Mouse (Mus musculus): ENCODE measurements around the gene Lmx1b. TPM values are rescaled to one million over a fixed set of nuclear protein-coding genes. Genes with fewer than 3 reads are reported as not detected.

Gene Lmx1b
- total and polyA plus RNA-seq, 3 experiments: not detected

- Histone ChIP-seq H3K9me3 (replicated peaks; ENCODE audit: low read length) (peaks cover 8% of the 10 kb centered on the region), H3K27ac (ENCODE audit: insufficient read depth, low read depth) (no peak overlapping the region), H3K4me3 (replicated peaks in 1 of 3; ENCODE audit: low read depth in 2 of 3, low read length in 2 of 3, poor library complexity in 1 of 3) (no peak overlapping the region), H3K4me1 (ENCODE audit: control insufficient read depth in 1 of 2, insufficient read depth in 2 of 2) (no peaks in the 10 kb centered on the region), H3K36me3 (replicated peaks in 1 of 2; ENCODE audit: control insufficient read depth in 1 of 2, insufficient read depth in 1 of 2, low read length in 1 of 2) (no peaks in the 10 kb centered on the region), H3K9ac (ENCODE audit: insufficient read depth, low read depth) (no peak overlapping the region), H3K27me3 (replicated peaks) (peaks cover 94% of the 10 kb centered on the region), H3K79me2 (replicated peaks; ENCODE audit: control insufficient read depth, extremely low read depth, insufficient read depth, poor library complexity, severe bottlenecking) (no peaks in the 10 kb centered on the region), H3K4me2 (ENCODE audit: insufficient read depth, low read depth, poor library complexity, severe bottlenecking) (no peak overlapping the region)
- dilution Hi-C loops (cut with MboI; ENCODE audit: extremely low pct_ligation_motif_present, extremely low pct_unique_long_range_greater_than_20kb, low sequenced_read_pairs): no loop called here
- in situ Hi-C loops (cut with MboI; ENCODE audit: low pct_ligation_motif_present, low pct_unique_long_range_greater_than_20kb, low sequenced_read_pairs): no loop called here
- DNase-seq (ENCODE audit: extremely low read depth): no peak
- TF ChIP-seq EP300 (IDR thresholded peaks at IDR 0.05; ENCODE audit: low read length) (no peak), TCF12 (IDR thresholded peaks at IDR 0.05; ENCODE audit: low read depth, low read length) (no peak), SMC3 (IDR thresholded peaks at IDR 0.05; ENCODE audit: low read depth, low read length) (no peak), MAX (IDR thresholded peaks at IDR 0.05; ENCODE audit: low read length) (no peak)
These were observed 5.7 kb downstream of the Lmx1b start for GRCm38 (mm10) chr2:33634481-33635090.

- Histone ChIP-seq H3K27me3 (replicated peaks) (peaks cover 99% of the 10 kb centered on the region), H3K27ac (ENCODE audit: insufficient read depth, low read depth) (no peak overlapping the region), H3K4me2 (ENCODE audit: insufficient read depth, low read depth, poor library complexity, severe bottlenecking) (no peak overlapping the region), H3K4me3 (replicated peaks in 1 of 3; ENCODE audit: low read depth in 2 of 3, low read length in 2 of 3, poor library complexity in 1 of 3) (no peak overlapping the region), H3K36me3 (replicated peaks in 1 of 2; ENCODE audit: control insufficient read depth in 1 of 2, insufficient read depth in 1 of 2, low read length in 1 of 2) (no peaks in the 10 kb centered on the region), H3K79me2 (replicated peaks; ENCODE audit: control insufficient read depth, extremely low read depth, insufficient read depth, poor library complexity, severe bottlenecking) (no peaks in the 10 kb centered on the region), H3K4me1 (ENCODE audit: control insufficient read depth in 1 of 2, insufficient read depth in 2 of 2) (no peaks in the 10 kb centered on the region), H3K9me3 (replicated peaks; ENCODE audit: low read length) (peaks cover 2% of the 10 kb centered on the region), H3K9ac (ENCODE audit: insufficient read depth, low read depth) (no peak overlapping the region)
- no peak for TF ChIP-seq RCOR1 (conservative IDR thresholded peaks at IDR 0.05; ENCODE audit: low read depth, low read length)
- no peak for TF ChIP-seq USF1 (IDR thresholded peaks at IDR 0.05; ENCODE audit: low read depth, low read length)
- no peak for TF ChIP-seq MAX (IDR thresholded peaks at IDR 0.05; ENCODE audit: low read length)
- no peak for TF ChIP-seq POLR2A (IDR thresholded peaks at IDR 0.05; ENCODE audit: low read depth, low read length)
- TF ChIP-seq JUN (IDR thresholded peaks at IDR 0.05; ENCODE audit: insufficient read depth, low read depth, low read length): no peak
- no peak for TF ChIP-seq GABPA (IDR thresholded peaks at IDR 0.05; ENCODE audit: insufficient replicate concordance, low read depth, low read length)
- TF ChIP-seq UBTF (IDR thresholded peaks at IDR 0.05; ENCODE audit: low read depth, low read length): no peak
- no peak for TF ChIP-seq SMC3 (IDR thresholded peaks at IDR 0.05; ENCODE audit: low read depth, low read length)
- TF ChIP-seq ELF1 (IDR thresholded peaks at IDR 0.05; ENCODE audit: low read depth, low read length): no peak
- no peak for TF ChIP-seq ZMIZ1 (IDR thresholded peaks at IDR 0.05; ENCODE audit: low read depth, low read length)
- TF ChIP-seq BHLHE40 (IDR thresholded peaks at IDR 0.05; ENCODE audit: low read depth, low read length): no peak
- no peak for TF ChIP-seq RAD21 (IDR thresholded peaks at IDR 0.05; ENCODE audit: low read depth, low read length)
- no peak for TF ChIP-seq NELFE (IDR thresholded peaks at IDR 0.05; ENCODE audit: low read depth, low read length)
- TF ChIP-seq KAT2A (IDR thresholded peaks at IDR 0.05; ENCODE audit: insufficient replicate concordance, low read length): no peak
- no peak for TF ChIP-seq ZC3H11A (IDR thresholded peaks at IDR 0.05; ENCODE audit: low read depth, low read length)
- TF ChIP-seq SIN3A (IDR thresholded peaks at IDR 0.05; ENCODE audit: low read length): no peak
- DNase-seq (ENCODE audit: extremely low read depth): no peak
- in situ Hi-C loops (cut with MboI; ENCODE audit: low pct_ligation_motif_present, low pct_unique_long_range_greater_than_20kb, low sequenced_read_pairs) (no loop called here), dilution Hi-C loops (cut with MboI; ENCODE audit: extremely low pct_ligation_motif_present, extremely low pct_unique_long_range_greater_than_20kb, low sequenced_read_pairs) (no loop called here)
These were observed 6.4 kb downstream of the Lmx1b start for GRCm38 (mm10) chr2:33633955-33634354.
